Mouse (Mus musculus) limb, embryonic 15.5 days (tissue): Measurements from ENCODE around the gene Sypl. TPM values are rescaled to one million over a fixed set of nuclear protein-coding genes. Genes with fewer than 3 reads are reported as not detected.

Experiments
- ATAC-seq: fragments of 200-750 bp; cut with Nextera tagmentation; 2 replicates; pipeline ENCODE4 v1.8.0; 2017; ENCODE audit warnings: low read depth, moderate TSS enrichment; ENCODE audit not compliant: insufficient number of reproducible peaks, low FRiP score, low TSS enrichment
- H3K27ac ChIP-seq: fragments of 300-500 bp; sonication (generic); 2 replicates; pipeline ENCODE4 v1.5.1; 2015; ENCODE audit warnings: moderate library complexity, mild to moderate bottlenecking, inconsistent platforms
- H3K27me3 ChIP-seq: fragments of 300-500 bp; sonication (generic); 2 replicates; pipeline ENCODE4 v1.6.1; 2015; ENCODE audit warnings: inconsistent platforms
- H3K36me3 ChIP-seq: fragments of 300-500 bp; sonication (generic); 2 replicates; pipeline ENCODE4 v1.6.1; 2015; ENCODE audit warnings: inconsistent platforms
- H3K4me1 ChIP-seq: fragments of 300-500 bp; sonication (generic); 2 replicates; pipeline ENCODE4 v1.6.1; 2015; ENCODE audit warnings: inconsistent platforms
- H3K4me2 ChIP-seq: fragments of 300-500 bp; sonication (generic); 2 replicates; pipeline ENCODE4 v1.6.1; 2015; ENCODE audit warnings: mild to moderate bottlenecking, inconsistent platforms
- H3K4me3 ChIP-seq: fragments of 300-500 bp; sonication (generic); 2 replicates; pipeline ENCODE4 v1.5.1; 2015; ENCODE audit warnings: mild to moderate bottlenecking, inconsistent platforms
- H3K9ac ChIP-seq: fragments of 300-500 bp; sonication (generic); 2 replicates; pipeline ENCODE4 v1.6.1; 2015; ENCODE audit warnings: inconsistent platforms
- H3K9me3 ChIP-seq: fragments of 300-500 bp; sonication (generic); 2 replicates; pipeline ENCODE4 v1.6.1; 2016; ENCODE audit warnings: inconsistent platforms
- WGBS: fragments of 180-500 bp; shearing (Covaris S2); methylation state at CpG from one replicate; pipeline ENCODE4 v1.1.7; 2015; 5-methylcytosine and 5-hydroxymethylcytosine counted together
- polyA plus RNA-seq: library from polyadenylated mRNA; unstranded; fragments of >200 nt; fragmentation: Nextera tagmentation; extraction: Ambion mirVana; gene quantifications from 2 replicates; pipeline ENCODE4 v1.2.1, GENCODE M21; 2015

Sypl gene
- polyA plus RNA-seq, 1 experiment from 2014 or later = 105 TPM

GRCm38 (mm10) chr12:33009206-33009966 is 55.7 kb downstream of the Sypl start:
- Histone ChIP-seq H3K36me3 (no peaks in the 10 kb centered on the region), H3K4me3 (no peak overlapping the region), H3K27ac (peak overlapping the region; percentile 76), H3K27me3 (no peaks in the 10 kb centered on the region), H3K4me1 (peaks cover 14% of the 10 kb centered on the region), H3K4me2 (no peak overlapping the region), H3K9ac (no peak overlapping the region), H3K9me3 (no peaks in the 10 kb centered on the region)
- no peak for ATAC-seq
- 58% methylated on average over 6 of the region's 6 CpGs for WGBS

- Histone ChIP-seq H3K27ac (no peak overlapping the region), H3K4me3 (no peak overlapping the region), H3K4me1 (peaks cover 14% of the 10 kb centered on the region), H3K9me3 (no peaks in the 10 kb centered on the region), H3K9ac (no peak overlapping the region), H3K27me3 (no peaks in the 10 kb centered on the region), H3K4me2 (no peak overlapping the region), H3K36me3 (no peaks in the 10 kb centered on the region)
- WGBS = 40% methylated on average over 3 of the region's 3 CpGs
- ATAC-seq = no peak
Measured at GRCm38 (mm10) chr12:33010026-33010425, 56.3 kb downstream of the Sypl start.

- H3K27me3 ChIP-seq = no peaks in the 10 kb centered on the region
- no peak overlapping the region for H3K4me2 ChIP-seq
- H3K9me3 ChIP-seq = no peaks in the 10 kb centered on the region
- ATAC-seq = no peak
- WGBS = 61% methylated on average over 7 of the region's 7 CpGs
- no peaks in the 10 kb centered on the region for H3K36me3 ChIP-seq
- no peak overlapping the region for H3K27ac ChIP-seq
- H3K4me1 ChIP-seq = peaks cover 8% of the 10 kb centered on the region
- H3K9ac ChIP-seq = no peak overlapping the region
- no peak overlapping the region for H3K4me3 ChIP-seq
Measured at GRCm38 (mm10) chr12:33014050-33014796, 60.5 kb downstream of the Sypl start.

GRCm38 (mm10) chr12:33015103-33015502 is 61.4 kb downstream of the Sypl start:
- Histone ChIP-seq H3K9ac (no peak overlapping the region), H3K9me3 (no peaks in the 10 kb centered on the region), H3K27me3 (no peaks in the 10 kb centered on the region), H3K4me2 (no peak overlapping the region), H3K27ac (no peak overlapping the region), H3K4me1 (peaks cover 7% of the 10 kb centered on the region; the same call in 1 of the 2 replicates), H3K4me3 (no peak overlapping the region), H3K36me3 (no peaks in the 10 kb centered on the region)
- 73% methylated on average over 1 of the region's 1 CpGs for WGBS
- no peak for ATAC-seq

GRCm38 (mm10) chr12:33016824-33017705 is 63.4 kb downstream of the Sypl start:
- WGBS = 56% methylated on average over 7 of the region's 7 CpGs
- no peaks in the 10 kb centered on the region for H3K9me3 ChIP-seq

GRCm38 (mm10) chr12:33018601-33019000 is 64.9 kb downstream of the Sypl start:
- WGBS = 71% methylated on average over 4 of the region's 4 CpGs
- Histone ChIP-seq H3K27me3 (no peaks in the 10 kb centered on the region), H3K36me3 (no peaks in the 10 kb centered on the region), H3K27ac (no peak overlapping the region), H3K4me1 (peaks cover 10% of the 10 kb centered on the region; the same call in 1 of the 2 replicates), H3K4me3 (no peak overlapping the region), H3K4me2 (no peak overlapping the region), H3K9me3 (no peaks in the 10 kb centered on the region), H3K9ac (no peak overlapping the region)
- no peak for ATAC-seq

More at GRCm38 (mm10) chr12:33016824-33017705, 63.4 kb downstream of the Sypl start:
- no peak for ATAC-seq
- no peak overlapping the region for H3K9ac ChIP-seq
- peaks cover 10% of the 10 kb centered on the region; the same call in 1 of the 2 replicates for H3K4me1 ChIP-seq
- no peak overlapping the region for H3K4me3 ChIP-seq
- H3K36me3 ChIP-seq = no peaks in the 10 kb centered on the region
- H3K27ac ChIP-seq = no peak overlapping the region
- no peak overlapping the region for H3K4me2 ChIP-seq
- H3K27me3 ChIP-seq = no peaks in the 10 kb centered on the region

- no peak overlapping the region for H3K9ac ChIP-seq
- H3K36me3 ChIP-seq = no peaks in the 10 kb centered on the region
- H3K9me3 ChIP-seq = no peaks in the 10 kb centered on the region
- H3K27me3 ChIP-seq = no peaks in the 10 kb centered on the region
- H3K4me3 ChIP-seq = no peak overlapping the region
- 69% methylated on average over 6 of the region's 6 CpGs for WGBS
- no peak overlapping the region for H3K4me2 ChIP-seq
- H3K4me1 ChIP-seq = peaks cover 18% of the 10 kb centered on the region
- no peak; the same call in 1 of the 2 replicates for ATAC-seq
- H3K27ac ChIP-seq = peak overlapping the region; percentile 11; the same call in 1 of the 2 replicates
Measured at GRCm38 (mm10) chr12:33020011-33020410, 66.3 kb downstream of the Sypl start.

GRCm38 (mm10) chr12:33021140-33021539 is 67.4 kb downstream of the Sypl start:
- no peak overlapping the region for H3K4me2 ChIP-seq
- ATAC-seq = no peak
- WGBS = 80% methylated on average over 9 of the region's 9 CpGs
- H3K27me3 ChIP-seq = no peaks in the 10 kb centered on the region
- no peak overlapping the region for H3K4me3 ChIP-seq
- H3K27ac ChIP-seq = no peak overlapping the region
- H3K4me1 ChIP-seq = peaks cover 19% of the 10 kb centered on the region
- no peaks in the 10 kb centered on the region for H3K9me3 ChIP-seq
- no peaks in the 10 kb centered on the region for H3K36me3 ChIP-seq
- H3K9ac ChIP-seq = no peak overlapping the region

- H3K4me3 ChIP-seq = no peak overlapping the region
- H3K27ac ChIP-seq = no peak overlapping the region
- no peaks in the 10 kb centered on the region for H3K36me3 ChIP-seq
- no peaks in the 10 kb centered on the region for H3K27me3 ChIP-seq
- WGBS = 81% methylated on average over 4 of the region's 4 CpGs
- peaks cover 19% of the 10 kb centered on the region for H3K4me1 ChIP-seq
- no peak overlapping the region for H3K9ac ChIP-seq
- ATAC-seq = no peak
- no peaks in the 10 kb centered on the region for H3K9me3 ChIP-seq
- no peak overlapping the region for H3K4me2 ChIP-seq
Measured at GRCm38 (mm10) chr12:33021751-33022150, 68.1 kb downstream of the Sypl start.

GRCm38 (mm10) chr12:33024524-33024923 is 70.8 kb downstream of the Sypl start:
- Histone ChIP-seq H3K4me1 (peaks cover 35% of the 10 kb centered on the region), H3K4me3 (no peak overlapping the region), H3K9ac (no peak overlapping the region), H3K27ac (no peak overlapping the region), H3K9me3 (no peaks in the 10 kb centered on the region), H3K27me3 (no peaks in the 10 kb centered on the region), H3K4me2 (no peak overlapping the region), H3K36me3 (no peaks in the 10 kb centered on the region)
- WGBS = 36% methylated on average over 6 of the region's 6 CpGs
- ATAC-seq = no peak

GRCm38 (mm10) chr12:33027093-33027492 is 73.4 kb downstream of the Sypl start:
- H3K9ac ChIP-seq = no peak overlapping the region
- peaks cover 35% of the 10 kb centered on the region for H3K4me1 ChIP-seq
- peak; percentile 66 for ATAC-seq
- peak overlapping the region; percentile 34; the same call in 1 of the 2 replicates for H3K4me2 ChIP-seq
- H3K9me3 ChIP-seq = no peaks in the 10 kb centered on the region
- H3K27ac ChIP-seq = no peak overlapping the region
- no peak overlapping the region for H3K4me3 ChIP-seq
- H3K36me3 ChIP-seq = no peaks in the 10 kb centered on the region
- no peaks in the 10 kb centered on the region for H3K27me3 ChIP-seq
- under 1% methylated on average over 10 of the region's 10 CpGs for WGBS
